Mouse (Mus musculus) liver, adult 10 weeks (tissue): ENCODE data around the gene Hnrnpa0. TPM values are rescaled to one million over a fixed set of nuclear protein-coding genes. Genes with fewer than 3 reads are reported as not detected.

Experiments
- polyA plus RNA-seq: library from polyadenylated mRNA; stranded (reverse); fragments of 350-450 nt; fragmentation: Illumina TruSeq; extraction: RNeasy Lipid Tissue Mini Kit (QIAGEN cat#74804); gene quantifications from one replicate; pipeline ENCODE4 v1.2.3, GENCODE M21; 2014; ENCODE audit warnings: low read depth, low replicate concordance

The Hnrnpa0 gene
- 35.0 TPM for polyA plus RNA-seq

GRCm38 (mm10) chr13:58128396-58128767, at the start of gene Hnrnpa0:
TSS of gene Hnrnpa0 (minus strand) at chr13:58128556.

GRCm38 (mm10) chr13:58157447-58158098, 29.2 kb upstream of the Hnrnpa0 start, which contains the start of gene Idnk:
TSS of gene Idnk (plus strand) at chr13:58157649.

GRCm38 (mm10) chr13:58113061-58113900, 15.1 kb downstream of the Hnrnpa0 start, which contains the start of gene Klhl3:
TSS of gene Klhl3 (minus strand) at chr13:58113592.

Other genes with a start within 250 kb of the Hnrnpa0 start
- not detected for gene Spock1, start 220.2 kb downstream of the Hnrnpa0 start, polyA plus RNA-seq
- gene Klhl3, start 15.0 kb downstream of the Hnrnpa0 start, polyA plus RNA-seq: 2.9 TPM
- 16.2 TPM for gene Idnk, start 29.1 kb upstream of the Hnrnpa0 start, polyA plus RNA-seq
- gene Ubqln1, start 87.1 kb upstream of the Hnrnpa0 start, polyA plus RNA-seq: 144 TPM
- gene Gkap1, start 147.1 kb upstream of the Hnrnpa0 start, polyA plus RNA-seq: 39.5 TPM
- not detected for gene Kif27, start 230.6 kb upstream of the Hnrnpa0 start, polyA plus RNA-seq